Mouse (Mus musculus) spleen, adult 2 months (tissue): ENCODE measurements around the gene Klhdc4.
A peak's percentile ranks its signal among the peaks of the same experiment; 100 is the strongest.

ENCODE experiments used
- CTCF ChIP-seq: fragments of 200-500 bp; IDR thresholded peaks from 2 replicates; pipeline ENCODE4 v1.5.1; 2011; ENCODE audit warnings: mild to moderate bottlenecking, inconsistent platforms; ENCODE audit not compliant: insufficient read depth, insufficient read length, insufficient replicate concordance; ENCODE audit errors: extremely low read depth
- POLR2A ChIP-seq: fragments of 200-500 bp; IDR thresholded peaks from 2 replicates; pipeline ENCODE4 v1.6.1; 2011; ENCODE audit warnings: low read depth, low read length, inconsistent platforms

DNA sequence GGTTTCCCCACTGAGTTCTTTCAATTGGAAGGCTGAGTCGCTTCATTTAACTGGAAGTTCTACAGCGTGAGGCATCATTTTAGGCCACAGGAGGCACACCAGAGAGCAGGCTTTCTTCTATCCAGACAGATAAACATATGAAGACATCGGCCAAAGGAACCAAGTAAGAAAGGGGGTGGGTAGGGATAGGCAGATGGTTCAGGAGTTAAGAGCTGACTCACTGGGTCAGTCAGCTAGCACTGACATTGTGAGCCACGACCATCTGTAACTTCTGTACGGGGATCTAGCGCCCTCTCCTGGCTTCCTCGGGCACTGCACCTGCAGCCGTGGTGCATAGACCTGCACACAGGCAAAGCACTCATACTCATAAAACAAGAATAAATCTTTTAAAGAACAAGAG is 11.9 kb upstream of the Klhdc4 start:
- TF ChIP-seq CTCF (peak; percentile 42; the same call in 1 of the 2 replicates), POLR2A (no peak)
